Mouse (Mus musculus): ENCODE measurements at regions not wholly inside any gene's neighbourhood (a gene's known extent, or its start where the extent isn't known, plus 50 kb on each side); places are given as distances from the start of the nearest gene placed in this dataset.

DNA sequence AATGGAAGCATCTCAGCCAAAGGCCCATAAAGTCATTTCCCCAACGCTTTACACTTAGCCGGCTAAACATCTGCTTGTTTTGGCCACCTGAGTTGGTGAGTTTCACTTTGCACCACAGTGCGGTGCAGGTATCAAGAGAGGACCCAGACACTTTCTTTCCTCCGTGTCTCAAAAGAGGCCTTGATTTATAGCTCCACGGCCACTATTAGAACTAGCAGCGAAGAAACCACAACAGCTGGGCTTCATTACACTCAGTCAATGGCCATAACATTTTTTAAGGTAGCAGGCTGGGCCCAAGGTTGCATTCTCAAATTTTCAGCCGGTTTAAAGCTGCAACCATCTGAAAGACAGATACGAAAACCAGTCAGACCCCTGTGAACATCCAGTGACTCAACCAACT, 103.4 kb downstream of the Mreg start:
- DNase-seq, result no peak

DNA sequence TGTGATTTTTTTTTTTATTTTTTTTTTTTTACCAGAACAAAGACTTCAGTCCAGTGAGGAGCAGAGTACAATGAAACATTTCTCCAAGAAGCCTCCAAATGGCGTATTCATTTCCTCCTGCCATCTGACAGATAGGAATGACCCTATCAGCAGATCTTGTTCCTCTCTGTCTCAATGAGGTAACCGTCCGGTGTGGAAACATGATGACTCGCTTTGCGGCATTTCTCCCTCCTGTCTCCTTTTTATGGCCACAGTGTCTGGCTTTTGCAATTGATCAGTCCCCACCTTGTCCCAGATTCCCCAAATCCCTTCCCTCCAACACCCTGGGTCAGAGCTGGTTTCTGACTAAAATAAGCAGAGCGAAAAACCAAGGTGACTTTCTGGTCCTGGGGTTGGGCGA, 105.0 kb downstream of the Mreg start:
- DNase-seq, result no peak

DNA sequence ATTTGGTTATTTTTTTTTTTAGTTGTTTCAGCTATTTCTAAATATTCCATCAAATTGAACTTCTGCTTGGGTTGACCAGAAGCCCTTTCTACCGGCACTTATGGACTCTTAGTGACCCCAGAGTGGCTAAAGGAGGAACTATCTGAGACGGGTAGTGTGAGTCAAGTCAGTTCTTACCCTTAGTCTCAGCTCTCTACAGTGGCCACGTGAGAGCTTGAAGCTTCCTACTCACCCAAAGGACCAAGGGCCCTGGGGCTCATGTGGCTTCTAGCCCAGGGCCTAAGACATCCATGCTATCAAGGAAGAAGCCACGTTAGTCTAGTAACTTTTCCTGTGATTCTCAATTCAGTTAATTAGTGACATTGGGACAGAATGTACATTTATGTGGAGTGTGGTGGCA, 105.5 kb downstream of the Mreg start:
- DNase-seq, result no peak

DNA sequence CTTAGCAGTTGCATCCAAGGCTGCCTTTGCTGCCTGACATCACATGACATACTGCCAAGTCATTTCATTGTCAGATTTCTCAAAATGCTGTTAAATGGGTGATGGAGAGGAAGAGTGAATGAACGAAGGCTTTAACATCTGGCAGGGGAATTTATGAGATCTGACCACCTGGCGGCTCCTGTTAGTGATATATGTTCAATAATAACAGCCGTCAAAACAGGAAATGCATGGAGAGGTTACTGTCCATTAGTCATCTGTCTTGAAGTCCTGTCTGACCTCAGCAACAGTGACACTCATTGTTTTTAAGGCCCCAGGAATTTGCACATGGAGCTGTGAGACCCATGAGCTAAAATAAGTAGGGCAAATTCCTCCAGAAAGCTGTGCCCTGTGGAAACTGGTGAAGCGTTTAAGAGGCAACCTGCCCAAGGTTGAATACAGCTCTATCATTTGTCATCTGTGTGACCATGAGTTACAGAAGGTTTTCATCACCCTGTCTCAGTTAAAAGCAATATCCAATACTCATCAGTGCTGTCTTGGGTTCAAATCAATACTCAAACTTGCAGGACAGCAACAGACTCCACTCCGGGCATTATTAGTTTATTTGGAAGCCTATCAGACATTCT, 106.6 kb downstream of the Mreg start:
- no peak for DNase-seq

DNA sequence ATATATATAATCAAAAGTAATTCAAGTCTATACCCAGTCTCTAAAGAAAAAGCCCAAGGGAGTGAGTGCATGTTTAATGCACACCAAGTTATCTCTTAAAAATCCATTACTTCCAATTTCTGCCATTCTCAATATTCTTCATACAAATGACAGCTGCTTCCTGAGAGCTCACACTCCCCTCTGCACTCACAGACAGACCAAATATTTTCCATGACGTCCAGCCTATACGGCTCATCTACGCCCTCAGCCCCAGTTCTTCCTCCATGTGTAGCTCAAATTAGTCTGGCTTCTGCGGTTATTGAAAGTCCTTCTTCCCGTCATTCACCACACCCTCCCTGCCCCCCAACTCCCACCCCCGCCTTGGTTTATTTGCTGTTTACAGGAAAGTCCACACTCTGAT, 108.1 kb downstream of the Mreg start:
- DNase-seq, result no peak

DNA sequence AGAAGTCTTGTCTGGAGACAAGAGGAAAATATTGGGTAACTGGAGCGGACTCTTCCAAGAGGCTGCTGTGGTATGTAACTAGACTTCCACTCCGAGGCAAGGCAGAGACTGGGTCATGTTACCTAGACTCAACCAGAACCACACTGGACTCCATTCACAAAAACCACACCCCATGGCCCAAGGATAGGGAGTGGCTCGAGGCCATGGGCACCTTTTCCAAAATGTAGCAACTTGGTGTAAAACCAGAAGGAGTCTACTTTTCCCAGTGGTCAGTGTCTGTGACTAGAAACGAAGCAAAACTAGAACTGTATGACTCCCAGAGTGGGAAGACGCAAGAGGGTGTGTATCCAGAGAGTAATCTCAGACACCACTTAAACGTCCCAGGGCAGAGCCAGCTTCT, 108.7 kb downstream of the Mreg start:
- no peak for DNase-seq

DNA sequence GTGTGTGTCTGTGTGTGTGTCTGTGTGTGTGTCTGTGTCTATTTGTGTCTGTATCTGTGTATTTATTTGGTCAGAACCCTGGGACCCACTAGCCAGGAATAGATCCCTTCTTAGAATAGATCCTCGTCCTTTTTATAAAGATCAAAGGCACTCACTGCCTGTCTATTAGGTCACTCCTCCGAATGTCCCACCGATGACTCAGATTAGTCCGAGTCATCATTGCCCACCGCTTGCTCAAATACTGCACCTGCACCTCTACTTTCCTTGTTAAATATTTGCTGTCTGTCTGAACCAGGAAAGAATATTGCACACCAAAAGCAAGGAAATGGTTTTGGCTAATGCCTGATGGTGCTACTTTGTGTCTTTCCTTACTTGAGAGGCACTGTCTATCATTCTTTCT, 112.7 kb downstream of the Mreg start:
- no peak for DNase-seq

DNA sequence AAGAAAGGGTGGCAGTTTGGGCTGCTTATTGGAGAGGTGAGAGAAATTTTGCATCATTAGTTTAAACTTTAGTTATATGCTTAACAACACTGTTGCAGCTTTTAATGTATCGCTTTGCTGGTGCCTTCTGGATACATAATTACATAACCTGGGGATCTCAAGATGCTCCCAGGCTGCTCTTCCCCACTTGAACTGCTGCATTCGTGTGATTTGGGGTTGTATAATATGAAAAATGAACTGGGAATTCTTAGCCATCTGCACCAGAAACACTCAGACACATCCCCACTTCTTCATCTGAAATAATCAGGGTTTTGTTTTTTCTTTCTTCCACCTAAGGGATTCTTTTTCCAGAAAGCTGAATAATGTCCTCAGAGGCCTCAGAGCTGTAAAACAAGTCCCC, 120.8 kb downstream of the Mreg start:
- DNase-seq, result no peak

DNA sequence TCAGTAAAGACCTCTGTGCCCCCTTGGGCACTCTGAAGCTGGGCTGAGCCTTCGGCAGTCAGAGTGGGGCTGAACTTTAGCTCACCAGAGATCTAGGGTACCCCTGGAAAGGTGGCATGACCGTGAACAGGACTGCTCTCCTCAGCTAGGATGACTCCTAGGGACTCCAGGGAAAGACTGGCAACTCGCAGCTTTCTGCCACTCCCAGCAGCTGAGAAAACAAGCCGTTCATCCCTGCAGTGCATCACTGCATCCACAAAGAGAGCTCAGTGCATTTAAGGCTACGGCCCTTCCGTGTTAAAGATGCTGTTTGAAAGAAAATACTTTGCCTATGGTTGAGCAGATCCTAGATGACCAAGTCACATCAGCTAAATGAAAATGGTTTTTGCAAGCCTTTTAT, 126.4 kb downstream of the Mreg start:
- no peak for DNase-seq

DNA sequence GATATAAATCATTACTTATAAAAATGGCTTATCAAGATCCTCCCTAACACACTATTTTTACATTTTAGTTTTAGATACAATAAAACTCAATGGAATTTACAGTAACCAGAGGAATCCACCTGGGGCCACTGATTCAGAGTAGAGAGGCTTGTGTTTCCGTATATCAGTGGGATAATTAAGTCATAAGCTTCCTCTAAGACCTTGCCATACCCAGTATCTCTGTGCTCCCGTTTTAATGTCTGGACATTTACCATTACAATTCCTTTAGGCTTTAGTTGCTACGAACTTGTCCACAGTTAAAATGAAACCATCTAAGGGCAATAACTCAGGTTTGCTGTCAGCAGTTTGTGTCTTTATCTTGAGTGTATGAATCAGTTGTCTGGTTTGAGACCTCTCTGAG, 127.9 kb downstream of the Mreg start:
- no peak for DNase-seq

DNA sequence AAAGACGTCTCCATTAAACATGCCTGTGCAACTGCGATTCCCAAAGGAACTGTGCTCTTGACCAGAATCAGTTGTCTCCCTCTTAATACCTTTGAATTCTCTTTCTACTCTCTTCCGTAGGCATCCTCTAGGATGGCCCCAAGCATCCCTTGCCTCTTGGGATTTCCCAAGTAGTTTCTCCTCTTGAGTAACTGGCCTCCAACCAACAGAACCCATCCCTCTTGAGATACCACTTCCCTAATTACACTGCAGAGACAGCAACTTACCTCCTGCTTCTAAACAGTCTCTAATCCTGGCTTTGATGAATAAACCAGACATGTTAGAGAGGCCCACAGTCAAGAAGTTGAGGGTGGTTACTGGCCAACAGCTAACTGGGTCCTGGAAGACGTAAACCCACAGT, 129.7 kb downstream of the Mreg start:
- no peak for DNase-seq

DNA sequence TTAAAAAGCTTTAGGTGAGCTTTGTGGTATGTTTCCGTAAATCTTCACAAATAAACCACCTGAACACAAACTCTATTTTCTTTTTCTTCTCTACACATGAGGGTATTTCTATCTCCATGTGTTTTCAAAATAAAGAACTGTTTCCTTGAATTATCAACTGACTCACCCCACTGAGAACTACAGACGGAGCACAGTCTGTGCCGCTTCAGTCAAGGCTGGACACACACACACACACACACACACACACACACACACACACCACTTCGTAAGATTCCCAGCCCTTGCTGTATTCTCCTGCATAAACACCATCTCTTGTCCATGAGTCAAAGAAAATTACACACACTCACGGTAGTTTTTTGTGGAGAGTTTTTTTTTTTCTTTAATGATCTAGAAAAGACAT, 130.3 kb downstream of the Mreg start:
- DNase-seq, result no peak

DNA sequence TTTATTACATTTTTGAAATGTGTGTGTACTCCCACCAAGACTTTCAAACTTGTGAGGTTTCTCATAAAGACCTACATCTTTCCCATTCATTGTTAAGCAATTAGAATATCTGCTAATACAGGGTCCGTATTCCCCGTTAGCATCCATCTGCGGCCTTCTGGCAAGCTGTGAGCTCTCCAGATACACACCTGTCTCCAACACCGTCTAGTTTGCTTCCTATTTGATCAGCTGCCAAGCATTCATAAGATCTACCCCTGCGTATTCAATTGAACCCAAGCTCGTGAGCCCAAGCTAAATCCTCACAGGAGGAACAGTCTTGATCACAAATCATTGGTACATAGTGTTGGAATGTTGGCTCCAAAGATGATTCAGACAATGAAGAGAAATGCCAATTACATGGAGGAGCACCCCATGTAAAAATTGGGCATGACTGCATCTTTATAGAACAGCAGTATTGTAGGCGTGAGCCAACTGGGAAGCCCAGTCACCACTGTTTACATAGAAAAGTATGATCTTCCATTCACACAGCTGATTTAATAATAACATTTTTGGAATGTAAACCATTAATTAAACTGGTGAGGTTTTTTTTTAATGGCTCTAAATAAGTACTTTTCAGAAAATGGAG, 133.1 kb downstream of the Mreg start:
- DNase-seq, result no peak

DNA sequence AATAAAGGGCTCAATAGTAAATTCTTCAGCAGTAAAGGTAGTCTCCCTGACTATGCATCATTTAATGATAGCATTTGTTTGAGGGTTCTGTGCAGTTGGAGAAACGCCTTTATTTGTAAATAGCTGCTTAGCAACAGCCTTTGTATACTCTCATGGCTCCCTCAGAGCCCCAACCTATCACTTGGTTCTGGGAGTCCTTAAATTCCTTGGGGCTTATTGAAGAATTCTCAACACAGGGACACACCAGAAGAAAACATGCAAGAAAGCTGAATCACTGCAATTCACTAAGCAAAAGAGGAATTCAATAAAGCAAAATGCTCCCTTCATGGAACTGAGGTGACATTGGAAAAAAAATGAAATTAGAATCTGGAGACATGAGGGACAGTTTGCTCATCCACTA, 135.8 kb downstream of the Mreg start:
- no peak for DNase-seq

DNA sequence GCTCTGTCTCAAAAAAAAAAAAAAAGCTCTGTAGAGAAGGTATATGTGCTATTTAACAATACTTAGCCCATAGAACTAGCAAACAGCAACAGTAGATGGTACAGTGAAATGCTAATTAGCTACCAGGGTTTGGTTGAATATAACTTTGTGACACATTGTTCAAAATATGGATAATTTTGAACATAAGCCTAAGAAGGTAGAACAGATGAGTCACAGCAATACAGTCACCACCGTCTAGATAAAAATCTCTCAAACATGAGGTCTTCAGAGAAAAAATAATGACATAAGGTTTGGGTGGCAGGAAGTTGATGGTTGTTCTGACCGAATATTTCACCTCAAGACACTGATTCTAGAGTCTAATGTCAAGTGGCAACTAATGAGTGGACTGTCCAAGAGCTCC, 136.6 kb downstream of the Mreg start:
- no peak for DNase-seq

DNA sequence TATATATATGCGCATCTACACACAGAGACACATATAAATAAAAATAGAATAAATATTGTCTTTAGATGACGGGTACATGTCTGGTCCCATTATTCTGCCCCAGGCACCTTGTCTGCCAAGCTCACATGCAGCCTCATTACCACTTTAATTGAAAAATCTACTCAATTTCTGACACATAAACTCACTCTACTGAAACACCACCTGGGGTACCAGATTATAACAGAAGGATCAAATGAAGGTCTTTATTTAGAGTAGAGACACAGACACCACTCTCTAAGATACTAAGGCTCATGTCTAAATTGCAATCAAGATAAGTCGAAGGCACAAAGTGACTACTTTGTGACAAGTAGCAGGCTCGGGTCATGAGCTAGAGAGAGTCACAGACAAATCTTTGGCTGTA, 138.9 kb downstream of the Mreg start:
- no peak for DNase-seq

DNA sequence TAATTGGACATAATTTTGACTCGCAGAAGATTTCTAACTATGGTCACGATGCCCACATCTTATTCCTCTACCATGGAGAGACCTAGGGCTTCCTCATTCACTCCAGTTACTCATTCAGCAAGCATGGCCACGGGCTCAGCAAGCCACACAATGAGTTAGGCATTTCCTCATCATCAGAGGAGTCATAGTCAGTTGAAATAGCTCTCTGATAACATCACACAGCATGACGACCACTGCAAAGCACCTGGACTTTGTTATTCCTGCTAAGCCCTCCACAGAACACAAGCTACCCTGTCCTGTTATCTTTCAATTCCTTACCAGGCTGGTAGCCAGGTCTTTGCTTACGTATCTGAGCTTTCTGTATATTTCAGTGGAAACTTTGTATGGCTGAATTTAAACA, 141.6 kb downstream of the Mreg start:
- no peak for DNase-seq

DNA sequence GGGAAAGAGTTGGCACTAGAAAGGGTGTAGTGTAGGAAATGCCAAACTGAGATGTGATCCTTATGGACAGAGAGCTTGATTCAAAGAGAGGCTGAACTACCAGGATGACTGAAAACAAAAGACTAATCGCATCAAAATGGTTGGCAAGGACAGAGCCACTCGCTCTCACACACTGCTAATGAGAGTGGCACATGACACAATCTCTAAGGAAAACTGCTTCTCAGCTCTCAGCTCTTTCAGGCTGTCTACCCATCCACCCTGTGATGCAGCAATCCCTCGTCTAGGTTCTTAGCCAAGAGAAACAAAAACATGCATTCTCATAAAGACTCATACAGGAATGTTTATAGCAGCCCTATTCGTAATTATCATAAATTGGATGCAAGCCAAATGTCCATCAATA, 143.1 kb downstream of the Mreg start:
- no peak for DNase-seq

DNA sequence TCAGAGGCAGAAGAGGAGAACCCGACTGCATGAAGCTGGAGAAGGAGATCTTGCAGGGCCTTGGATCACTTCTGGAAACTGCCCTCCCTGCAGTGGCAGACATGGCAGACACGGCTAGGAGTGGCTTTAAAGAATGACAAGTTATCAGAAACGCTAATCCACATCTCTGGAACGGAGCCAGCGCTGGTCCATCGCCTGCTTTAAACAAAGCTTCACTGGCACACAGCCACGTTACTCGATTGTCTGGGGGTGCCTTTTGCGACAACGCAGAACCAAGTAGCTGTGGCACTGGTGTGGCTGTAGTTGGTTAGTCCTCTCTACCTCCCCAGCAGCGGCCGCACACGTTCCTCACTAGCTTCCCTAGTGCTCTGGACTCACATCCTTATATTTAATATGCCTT, 147.0 kb downstream of the Mreg start:
- DNase-seq, result no peak

DNA sequence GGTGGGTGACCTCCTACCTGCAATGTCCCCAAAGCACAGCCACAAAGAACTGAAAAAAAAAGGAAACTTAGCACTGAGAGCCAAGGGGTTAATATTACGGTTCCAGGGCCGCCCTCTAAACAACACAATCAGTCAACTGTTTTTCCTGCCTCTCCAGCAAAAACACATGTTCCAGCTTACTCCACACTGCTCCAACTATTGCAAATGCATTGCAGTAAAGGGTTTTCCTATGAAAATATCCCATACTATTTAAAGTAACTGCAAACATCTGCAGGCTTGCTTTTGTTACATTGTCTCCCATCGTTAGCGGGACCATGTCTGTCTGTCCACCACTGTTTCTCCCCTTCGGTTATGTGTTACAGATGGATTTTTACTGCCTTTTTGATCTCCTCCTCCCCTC, 151.7 kb downstream of the Mreg start:
- DNase-seq, result no peak

DNA sequence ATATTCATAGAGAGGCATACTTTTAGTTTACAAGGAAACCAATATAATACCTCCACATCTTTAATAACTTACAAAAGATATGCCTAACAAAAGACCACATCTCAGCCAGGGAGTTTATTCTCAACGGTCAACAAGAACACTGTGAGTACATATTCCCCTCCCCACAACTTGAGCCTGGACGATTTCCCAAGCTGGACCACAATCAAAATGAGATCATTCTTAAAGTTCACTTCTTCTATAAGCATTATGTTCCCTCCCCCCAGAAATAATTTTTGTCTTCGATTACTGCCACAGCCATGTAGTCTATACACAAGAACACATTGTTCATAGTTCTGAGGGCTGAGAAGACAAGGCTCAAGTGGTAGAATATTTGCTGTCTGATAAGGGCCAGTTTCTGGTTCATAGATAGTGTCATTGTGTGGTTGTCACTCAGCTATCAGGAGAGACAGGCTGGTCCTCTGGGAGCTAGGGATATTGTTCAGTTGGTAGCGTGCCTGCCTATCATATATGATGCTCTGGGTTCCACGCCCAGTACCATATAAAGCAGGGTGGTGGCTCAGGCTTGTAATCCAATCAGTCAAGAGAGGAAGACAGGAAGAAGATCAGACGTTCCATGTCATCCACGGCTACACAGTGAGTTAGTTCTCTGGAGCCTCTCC, 153.9 kb downstream of the Mreg start:
- no peak for DNase-seq

DNA sequence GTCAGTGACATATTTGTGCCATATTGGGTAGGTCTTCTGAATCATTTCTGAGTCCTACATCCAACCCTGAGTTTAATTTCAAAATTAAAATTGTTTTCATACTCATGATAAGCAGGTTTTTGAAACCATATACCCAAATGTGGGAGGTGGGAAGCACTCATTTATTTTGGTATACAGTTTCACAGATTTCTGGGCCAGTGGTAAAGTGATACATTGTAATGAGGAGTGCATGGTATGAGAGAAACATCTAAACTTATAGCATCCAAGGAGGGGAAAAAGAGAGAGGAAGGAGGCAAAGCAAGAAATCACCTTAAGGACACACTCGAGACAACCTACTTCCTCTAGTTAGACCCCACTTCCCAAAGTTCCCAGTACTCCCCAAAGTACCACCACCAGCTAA, 157.6 kb downstream of the Mreg start:
- DNase-seq, result no peak

DNA sequence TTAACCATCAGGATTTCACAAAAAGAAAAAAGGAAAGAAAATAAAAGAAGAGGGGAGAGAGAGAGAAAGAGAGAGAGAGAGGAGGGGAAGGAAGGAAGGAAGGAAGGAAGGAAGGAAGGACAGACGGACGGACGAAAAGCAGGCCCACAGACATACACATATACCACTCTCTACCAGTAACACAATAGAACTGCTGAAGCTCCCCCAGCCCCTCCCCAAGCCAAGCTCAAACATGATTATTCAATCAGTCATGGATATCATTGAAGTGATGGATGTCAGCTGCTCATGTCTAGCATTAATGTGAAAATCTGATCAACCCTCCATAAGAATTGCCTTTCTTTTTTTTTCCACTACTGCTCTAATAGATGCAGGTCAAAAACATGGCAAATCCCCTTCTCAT, 161.2 kb downstream of the Mreg start:
- DNase-seq, result no peak

DNA sequence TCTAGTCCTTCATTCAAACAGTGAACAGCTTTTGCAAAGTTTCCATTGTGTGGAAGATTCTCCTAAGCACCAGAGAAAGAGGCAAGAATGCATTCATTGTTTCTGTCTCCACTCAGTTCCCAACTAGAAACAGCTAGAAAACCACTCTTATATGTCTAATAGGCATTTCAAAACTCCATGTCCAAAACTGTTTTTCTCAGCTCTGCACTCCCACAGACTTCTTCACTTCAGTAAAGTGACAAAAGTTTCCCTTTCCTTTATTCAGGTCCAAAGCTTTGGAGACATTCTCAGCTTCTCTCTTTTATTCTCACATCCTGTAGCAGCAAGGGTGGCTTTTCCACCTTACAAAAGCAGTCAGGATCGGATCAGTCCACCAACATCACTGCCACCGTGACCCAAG, 166.0 kb downstream of the Mreg start:
- DNase-seq, result no peak

DNA sequence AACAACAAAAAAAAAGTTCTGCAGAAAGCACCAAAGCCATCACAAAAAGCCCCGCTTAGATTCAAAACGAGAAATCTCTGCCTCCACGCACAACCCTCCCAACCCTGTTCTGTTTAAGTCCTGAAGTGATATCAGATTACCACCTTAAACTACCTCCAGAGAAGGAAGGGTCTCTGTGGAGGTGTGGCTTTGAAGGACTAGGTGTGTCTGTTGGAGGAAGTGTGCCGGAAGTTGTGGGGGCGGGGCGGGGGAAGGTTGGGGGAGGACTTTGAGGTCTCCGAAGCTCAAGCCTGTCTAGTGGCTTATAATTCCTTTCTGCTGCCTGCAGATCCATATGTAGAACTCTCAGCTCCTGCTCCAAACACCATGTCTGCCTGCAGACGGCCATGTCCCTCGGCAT, 173.6 kb downstream of the Mreg start:
- peak; percentile 33 for DNase-seq

All from thymus, postnatal 4 days (tissue).